Mouse (Mus musculus) lung, postnatal 0 days (tissue): Measurements from ENCODE around the gene Ippk.

Experiments used
- CTCF ChIP-seq: IDR thresholded peaks from 2 replicates; pipeline ENCODE4 v1.5.1; 2016; ENCODE audit warnings: antibody characterized with exemption, mild to moderate bottlenecking
- EP300 ChIP-seq: IDR thresholded peaks from 2 replicates; pipeline ENCODE4 v1.6.1; 2016; ENCODE audit warnings: antibody characterized with exemption, mild to moderate bottlenecking, control low read depth

GRCm38 (mm10) chr13:49460276-49460675 lies 39.2 kb downstream of the Ippk start:
- TF ChIP-seq CTCF (no peak), EP300 (no peak)
